Mouse (Mus musculus): ENCODE measurements at regions not wholly inside any gene's neighbourhood (a gene's known extent, or its start where the extent isn't known, plus 50 kb on each side); places are given as distances from the start of the nearest gene placed in this dataset.

GRCm38 (mm10) chr1:35032619-35033018 is 182.8 kb downstream of the Plekhb2 start:
- no peak for TF ChIP-seq POLR2A (IDR thresholded peaks at IDR 0.05; ENCODE audit: borderline replicate concordance, extremely low read depth, low read depth, low read length)
- TF ChIP-seq CTCF (IDR thresholded peaks at IDR 0.05; ENCODE audit: insufficient read depth, low read length) = no peak

Measured in lung, adult 2 months (tissue).